8 mouse cellular contexts compared by ENCODE assay signal in genomic region chr10:79668771-79669575, GRCm38 (mm10). TPM values are rescaled to one million over a fixed set of nuclear protein-coding genes. Genes with fewer than 3 reads are reported as not detected.
DNase-seq lines count a peak whose midpoint lies in the region; ATAC-seq and TF ChIP-seq lines count a peak whose summit lies in the region.

TSS of gene Tpgs1 (plus strand) at chr10:79669369.

- peak within 1 kb of the TSS; percentile 93 for H3K4me3 ChIP-seq in embryonic facial prominence, embryonic 14.5 days (ENCODE audit: low read depth, low read length)
- peak within 1 kb of the TSS; percentile 100 for H3K4me3 ChIP-seq in limb, embryonic 14.5 days (replicated peaks; ENCODE audit: low read length)
- H3K4me3 ChIP-seq in midbrain, postnatal 0 days (ENCODE audit: low read depth, low read length), result peak within 1 kb of the TSS; percentile 95

- H3K27me3 ChIP-seq in embryonic facial prominence, embryonic 14.5 days (replicated peaks; ENCODE audit: control insufficient read depth, insufficient read depth, low read length), result no peaks in the 10 kb centered on the region
- no peaks in the 10 kb centered on the region for H3K27me3 ChIP-seq in limb, embryonic 14.5 days (ENCODE audit: control insufficient read depth, insufficient read depth, low read length)
- H3K27me3 ChIP-seq in midbrain, postnatal 0 days (ENCODE audit: insufficient read depth, low read length), result no peaks in the 10 kb centered on the region

- peak; percentile 91 for DNase-seq in 3T3-L1 (ENCODE audit: low read depth, low spot score)
- DNase-seq in adrenal gland, postnatal 4 days (ENCODE audit: low spot score in 2 of 2), result peak; percentile 69 to 79
- DNase-seq in embryonic facial prominence, embryonic 14.5 days (ENCODE audit: low spot score), result peak; percentile 95
- DNase-seq in heart, adult 8-10 months (ENCODE audit: low spot score), result peak; percentile 92
- peak; percentile 95 for DNase-seq in kidney, adult 9 months
- peak; percentile 92 for DNase-seq in limb, embryonic 14.5 days (ENCODE audit: low spot score)
- DNase-seq in midbrain, postnatal 0 days (ENCODE audit: low spot score), result peak; percentile 96
- peak; percentile 72 to 80 for DNase-seq in spleen, postnatal 14 days (ENCODE audit: low spot score in 2 of 2)

- peak within 1 kb of the TSS; percentile 92 for H3K27ac ChIP-seq in embryonic facial prominence, embryonic 14.5 days (replicated peaks; ENCODE audit: low read depth, low read length)
- H3K27ac ChIP-seq in limb, embryonic 14.5 days (replicated peaks; ENCODE audit: low read depth, low read length), result peak within 1 kb of the TSS; percentile 90
- H3K27ac ChIP-seq in midbrain, postnatal 0 days (ENCODE audit: low read depth, low read length), result peak within 1 kb of the TSS; percentile 99

- 0 out of 2 replicates have a peak, but pooled peaks have one; percentile 52 for TF ChIP-seq POLR2A in limb, embryonic 14.5 days (IDR thresholded peaks at IDR 0.05; ENCODE audit: borderline replicate concordance, extremely low read depth, insufficient read depth, insufficient read length)

- peak; percentile 96 for TF ChIP-seq CTCF in midbrain, postnatal 0 days (IDR thresholded peaks at IDR 0.05)

- H3K36me3 ChIP-seq in embryonic facial prominence, embryonic 14.5 days (ENCODE audit: control insufficient read depth, insufficient read depth, low read length), result no peaks in the 10 kb centered on the region
- H3K36me3 ChIP-seq in limb, embryonic 14.5 days (ENCODE audit: control insufficient read depth, insufficient read depth, low read length), result peaks cover 4% of the 10 kb centered on the region; the same call in 1 of the 2 replicates
- H3K36me3 ChIP-seq in midbrain, postnatal 0 days (ENCODE audit: insufficient read depth, low read length), result no peaks in the 10 kb centered on the region

- 0 out of 2 replicates have a peak, but pooled peaks cover 4% of the 10 kb centered on the region for H3K4me1 ChIP-seq in embryonic facial prominence, embryonic 14.5 days (ENCODE audit: control insufficient read depth, insufficient read depth, low read length)
- peaks cover 6% of the 10 kb centered on the region for H3K4me1 ChIP-seq in limb, embryonic 14.5 days (ENCODE audit: control insufficient read depth, insufficient read depth, low read length)
- H3K4me1 ChIP-seq in midbrain, postnatal 0 days (ENCODE audit: insufficient read depth, low read length), result peaks cover 14% of the 10 kb centered on the region

- 0% methylated on average over 32 of the region's 45 CpGs for WGBS in embryonic facial prominence, embryonic 14.5 days
- WGBS in limb, embryonic 14.5 days, result 2% methylated on average over 45 of the region's 45 CpGs
- under 1% methylated on average over 44 of the region's 45 CpGs for WGBS in midbrain, postnatal 0 days

- ATAC-seq in embryonic facial prominence, embryonic 14.5 days (ENCODE audit: low read depth), result peak; percentile 85
- peak; percentile 86 for ATAC-seq in limb, embryonic 14.5 days (ENCODE audit: low FRiP score, low read depth)
- ATAC-seq in midbrain, postnatal 0 days (ENCODE audit: low FRiP score), result peak; percentile 85

- peak within 1 kb of the TSS; percentile 81 for H3K4me2 ChIP-seq in embryonic facial prominence, embryonic 14.5 days (ENCODE audit: low read depth, low read length)
- peak within 1 kb of the TSS; percentile 93 for H3K4me2 ChIP-seq in limb, embryonic 14.5 days (replicated peaks; ENCODE audit: low read depth, low read length, severe bottlenecking)
- peak within 1 kb of the TSS; percentile 92 for H3K4me2 ChIP-seq in midbrain, postnatal 0 days (ENCODE audit: low read depth, low read length, poor library complexity, severe bottlenecking)

- H3K9me3 ChIP-seq in embryonic facial prominence, embryonic 14.5 days (ENCODE audit: control insufficient read depth, low read length), result no peaks in the 10 kb centered on the region
- no peaks in the 10 kb centered on the region for H3K9me3 ChIP-seq in limb, embryonic 14.5 days (ENCODE audit: control insufficient read depth, low read length)
- no peaks in the 10 kb centered on the region for H3K9me3 ChIP-seq in midbrain, postnatal 0 days (ENCODE audit: low read length)

- H3K9ac ChIP-seq in embryonic facial prominence, embryonic 14.5 days (ENCODE audit: low read depth, low read length), result peak within 1 kb of the TSS; percentile 88
- H3K9ac ChIP-seq in limb, embryonic 14.5 days (ENCODE audit: low read depth, low read length, severe bottlenecking), result peak within 1 kb of the TSS; percentile 90
- peak within 1 kb of the TSS; percentile 95 for H3K9ac ChIP-seq in midbrain, postnatal 0 days (replicated peaks; ENCODE audit: low read length, poor library complexity, severe bottlenecking)

RNA-seq across cellular contexts. Expression of gene Tpgs1, which starts in this region (rescaled TPM):
- total RNA-seq in adrenal gland, postnatal 4 days (2021), result 10 to 100 TPM; 32.4 to 33.9 TPM
- 58.7 and 65.3 TPM in 2 replicates for polyA plus RNA-seq in embryonic facial prominence, embryonic 14.5 days (2014; fragmentation: Nextera tagmentation; extraction: Ambion mirVana)
- 10 to 100 TPM; 14.5 to 20.0 (median 16.9) TPM for total RNA-seq in heart, adult 8-10 months (2022)
- 44.6 and 57.4 TPM in 2 replicates for polyA plus RNA-seq in limb, embryonic 14.5 days (2012; rRNA removed)
- 66.0 and 67.0 TPM in 2 replicates for polyA plus RNA-seq in limb, embryonic 14.5 days (2014; fragmentation: Nextera tagmentation; extraction: Ambion mirVana)
- 80.9 and 85.9 TPM in 2 replicates for total RNA-seq in midbrain, postnatal 0 days (2014; rRNA removed)
- polyA plus RNA-seq in midbrain, postnatal 0 days (2015; fragmentation: Nextera tagmentation; extraction: Ambion mirVana), result 139 and 146 TPM in 2 replicates

Comparison
In these comparisons a context has a peak if more than half of its experiments do, and no peak if none do; other contexts are left out.
1. Peak in every context shown above with its lines: DNase-seq, ATAC-seq, H3K4me3 ChIP-seq and H3K27ac ChIP-seq.